8 mouse cellular contexts compared by ENCODE assay signal in the genomic region with DNA sequence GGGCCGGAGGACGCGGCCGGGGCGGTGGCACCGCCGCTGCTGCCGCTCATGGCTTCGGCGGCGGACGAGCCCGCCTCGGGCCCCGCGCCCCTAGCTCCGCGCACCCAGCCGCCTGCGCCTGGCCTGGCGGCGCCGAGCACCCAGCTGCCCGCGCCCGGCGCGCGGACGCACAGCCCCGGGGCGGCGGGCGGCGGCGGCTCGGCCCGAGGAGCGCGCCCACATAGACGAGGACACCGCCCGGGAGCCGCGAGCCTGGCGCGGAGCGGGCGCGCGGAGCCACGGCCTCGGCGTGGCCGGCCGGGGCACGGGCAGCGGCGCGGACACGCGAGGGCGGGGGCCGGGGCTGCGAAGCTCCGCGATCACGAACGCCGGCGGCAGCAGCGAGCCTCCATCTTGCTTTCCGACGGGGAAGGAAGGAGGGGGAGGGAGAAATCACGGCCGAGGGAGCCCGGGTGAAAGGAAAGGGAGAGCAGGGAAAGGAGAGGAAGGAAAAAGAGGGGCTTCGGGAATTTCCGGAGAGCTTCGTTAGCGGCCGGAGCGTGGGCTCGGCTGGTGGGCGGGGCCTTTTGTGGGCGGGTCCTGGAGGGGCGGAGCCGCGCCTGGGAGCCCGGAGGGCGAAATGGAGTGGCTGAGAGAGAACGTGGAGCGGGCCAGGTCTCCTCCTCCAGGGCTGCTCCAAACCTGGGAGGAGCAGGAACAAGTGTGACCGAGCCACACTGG. TPM values are rescaled to one million over a fixed set of nuclear protein-coding genes. Genes with fewer than 3 reads are reported as not detected.
DNase-seq lines count a peak whose midpoint lies in the region; ATAC-seq lines count a peak whose summit lies in the region.

Trio (minus strand) TSS at position 402 of the 720 bp plus-strand sequence.

- peak within 1 kb of the TSS; percentile 99 for H3K4me3 ChIP-seq in hindbrain, embryonic 13.5 days

- peak within 1 kb of the TSS; percentile 99 for H3K27ac ChIP-seq in hindbrain, embryonic 13.5 days

- peak; percentile 97 for DNase-seq in NIH3T3 (ENCODE audit: low read depth)
- DNase-seq in cerebellum, adult 9-10 months = peak; percentile 98
- DNase-seq in frontal cortex, postnatal 25 days (ENCODE audit: low spot score in 2 of 2) = peak; percentile 92 to 96
- DNase-seq in layer of hippocampus, postnatal 14 days (ENCODE audit: low spot score in 2 of 2) = peak; percentile 97
- DNase-seq in lung, postnatal 10 days = peak; percentile 98
- DNase-seq in ovary, postnatal 14 days (ENCODE audit: low spot score) = peak; percentile 97
- DNase-seq in thymus, postnatal 10 days (ENCODE audit: low spot score in 2 of 2) = peak; percentile 75 to 92

- no peaks in the 10 kb centered on the region for H3K36me3 ChIP-seq in hindbrain, embryonic 13.5 days

- ATAC-seq in hindbrain, embryonic 13.5 days (ENCODE audit: low FRiP score) = peak; percentile 95

- no peaks in the 10 kb centered on the region for H3K9me3 ChIP-seq in hindbrain, embryonic 13.5 days

- H3K4me2 ChIP-seq in hindbrain, embryonic 13.5 days = peak within 1 kb of the TSS; percentile 88

- peak within 1 kb of the TSS; percentile 100 for H3K9ac ChIP-seq in hindbrain, embryonic 13.5 days

- under 1% methylated on average over 56 of the region's 94 CpGs for WGBS in hindbrain, embryonic 13.5 days

- no peaks in the 10 kb centered on the region for H3K27me3 ChIP-seq in hindbrain, embryonic 13.5 days

- H3K4me1 ChIP-seq in hindbrain, embryonic 13.5 days (replicated peaks) = peaks cover 37% of the 10 kb centered on the region

RNA-seq across cellular contexts. Expression of gene Trio, which starts in this region (rescaled TPM):
- polyA plus RNA-seq in hindbrain, embryonic 13.5 days (2015; fragmentation: Nextera tagmentation; extraction: Ambion mirVana) = 37.7 and 39.5 TPM in 2 replicates
- 100 to 1,000 TPM; 254 to 260 TPM for total RNA-seq in layer of hippocampus, postnatal 14 days (2021)

Comparison
In these comparisons a context has a peak if more than half of its experiments do, and no peak if none do; other contexts are left out.
1. Peak in every context shown above with its lines: DNase-seq, ATAC-seq, H3K4me3 ChIP-seq and H3K27ac ChIP-seq.